Mouse (Mus musculus): Measurements from ENCODE around the gene Gnaq.

DNA sequence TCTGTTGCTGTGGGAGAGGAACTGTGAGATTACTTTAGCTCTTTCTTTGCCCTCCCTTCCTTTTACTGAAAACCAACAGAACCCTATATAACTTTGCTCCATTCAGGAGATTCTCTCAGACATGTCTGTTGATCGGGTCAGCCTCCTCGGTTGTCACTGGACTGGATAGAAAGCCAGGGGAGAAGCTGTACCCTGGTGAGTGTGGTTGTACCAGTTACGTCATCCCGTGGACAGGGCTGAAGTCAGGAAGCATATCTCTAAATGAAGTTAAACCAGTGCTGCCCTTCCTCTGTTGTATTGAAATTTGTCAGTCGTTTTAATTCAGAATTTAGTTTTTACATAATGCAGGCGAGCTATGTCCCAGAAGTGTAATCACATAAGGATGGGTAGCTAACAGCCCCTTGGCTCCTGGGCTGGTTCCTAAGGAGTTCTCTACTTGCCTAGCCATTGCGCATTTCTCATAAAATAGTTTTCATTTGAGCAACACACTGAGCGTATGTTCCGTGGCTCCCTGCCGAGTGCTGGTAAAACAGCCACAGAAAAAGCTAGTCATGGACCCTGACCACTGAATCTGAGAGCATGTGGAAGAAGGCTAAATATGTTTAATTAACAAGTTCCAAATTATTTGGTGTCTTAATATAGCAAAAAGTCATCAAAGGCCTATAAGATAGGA lies 194.9 kb downstream of the Gnaq start:
- no peak for TF ChIP-seq CTCF (IDR thresholded peaks at IDR 0.05; ENCODE audit: low read depth)
- no peak for TF ChIP-seq EP300 (optimal IDR thresholded peaks at IDR 0.05)
